Mouse (Mus musculus) spleen, adult 18-20 months (tissue): Measurements from ENCODE around the gene Sox6.

Experiments used
- DNase-seq, 2 experiments: peaks; one replicate each; pipeline ENCODE4 v3.0.0; 2022; ENCODE audit warnings: mixed read lengths in 2 of 2

Sox6 gene

GRCm38 (mm10) chr7:115888561-115888960 lies 150.0 kb downstream of the Sox6 start:
- no peak for DNase-seq

- DNase-seq = no peak
Observed at GRCm38 (mm10) chr7:115888120-115888519, 150.5 kb downstream of the Sox6 start.

GRCm38 (mm10) chr7:115872903-115873302 lies 165.7 kb downstream of the Sox6 start:
- DNase-seq = no peak

GRCm38 (mm10) chr7:115868504-115868903 lies 170.1 kb downstream of the Sox6 start:
- DNase-seq = no peak

GRCm38 (mm10) chr7:115867518-115868270 lies 170.9 kb downstream of the Sox6 start:
- no peak for DNase-seq

- DNase-seq = no peak
Observed at GRCm38 (mm10) chr7:115866698-115867500, 171.7 kb downstream of the Sox6 start.

- no peak for DNase-seq
Observed at GRCm38 (mm10) chr7:115865979-115866697, 172.5 kb downstream of the Sox6 start.

GRCm38 (mm10) chr7:115865231-115865630 lies 173.4 kb downstream of the Sox6 start:
- DNase-seq = no peak

- DNase-seq = no peak
Observed at GRCm38 (mm10) chr7:115864411-115864810, 174.2 kb downstream of the Sox6 start.

- no peak for DNase-seq
Observed at GRCm38 (mm10) chr7:115859691-115860401, 178.8 kb downstream of the Sox6 start.

GRCm38 (mm10) chr7:115851131-115851530 lies 187.5 kb downstream of the Sox6 start:
- no peak for DNase-seq

GRCm38 (mm10) chr7:115845791-115846366 lies 192.7 kb downstream of the Sox6 start:
- no peak for DNase-seq

GRCm38 (mm10) chr7:115844910-115845309 lies 193.7 kb downstream of the Sox6 start:
- DNase-seq = no peak

GRCm38 (mm10) chr7:115844431-115844830 lies 194.2 kb downstream of the Sox6 start:
- DNase-seq = no peak

GRCm38 (mm10) chr7:115842251-115842650 lies 196.3 kb downstream of the Sox6 start:
- DNase-seq = no peak

GRCm38 (mm10) chr7:115840613-115841012 lies 198.0 kb downstream of the Sox6 start:
- DNase-seq = no peak

GRCm38 (mm10) chr7:115835005-115835404 lies 203.6 kb downstream of the Sox6 start:
- no peak for DNase-seq

- no peak for DNase-seq
Observed at GRCm38 (mm10) chr7:115833701-115834100, 204.9 kb downstream of the Sox6 start.

GRCm38 (mm10) chr7:115830938-115831873 lies 207.4 kb downstream of the Sox6 start:
- DNase-seq = no peak

- no peak for DNase-seq
Observed at GRCm38 (mm10) chr7:115830366-115830765, 208.2 kb downstream of the Sox6 start.

- no peak for DNase-seq
Observed at GRCm38 (mm10) chr7:115829756-115830155, 208.8 kb downstream of the Sox6 start.
